Mouse (Mus musculus) kidney, postnatal 0 days (tissue): ENCODE measurements at regions not wholly inside any gene's neighbourhood (a gene's known extent, or its start where the extent isn't known, plus 50 kb on each side); places are given as distances from the start of the nearest gene placed in this dataset.

Experiments used
- ATAC-seq: fragments of 200-750 bp; cut with Nextera tagmentation; replicated peaks from 2 replicates; pipeline ENCODE4 v1.8.0; 2017; ENCODE audit warnings: low read depth, moderate number of reproducible peaks, moderate TSS enrichment, moderate library complexity; ENCODE audit not compliant: low FRiP score
- DNase-seq: peaks from one replicate; pipeline ENCODE4 v3.0.0-alpha.2; 2016; ENCODE audit warnings: low spot score
- H3K27ac ChIP-seq: fragments of 300-500 bp; sonication (generic); 2 replicates; pipeline ENCODE4 v1.5.1; 2014; ENCODE audit warnings: mild to moderate bottlenecking
- H3K27me3 ChIP-seq: fragments of 300-500 bp; sonication (generic); 2 replicates; pipeline ENCODE4 v1.6.1; 2014; ENCODE audit warnings: low read length, mixed read lengths; ENCODE audit not compliant: insufficient read depth
- H3K36me3 ChIP-seq: fragments of 300-500 bp; sonication (generic); 2 replicates; pipeline ENCODE4 v1.6.1; 2014; ENCODE audit warnings: low read length, mixed read lengths; ENCODE audit not compliant: insufficient read depth
- H3K4me1 ChIP-seq: fragments of 300-500 bp; sonication (generic); replicated peaks from 2 replicates; pipeline ENCODE4 v1.6.1; 2014; ENCODE audit warnings: antibody characterized with exemption, low read length, mixed read lengths; ENCODE audit not compliant: insufficient read depth
- H3K4me2 ChIP-seq: fragments of 300-500 bp; sonication (generic); 2 replicates; pipeline ENCODE4 v1.6.1; 2014; ENCODE audit warnings: mild to moderate bottlenecking, low read length, moderate library complexity, mixed read lengths
- H3K4me3 ChIP-seq: fragments of 300-500 bp; sonication (generic); replicated peaks from 2 replicates; pipeline ENCODE4 v1.5.1; 2014; ENCODE audit warnings: low read depth, low read length
- H3K9ac ChIP-seq: fragments of 300-500 bp; sonication (generic); 2 replicates; pipeline ENCODE4 v1.6.1; 2014; ENCODE audit warnings: low read depth, low read length
- H3K9me3 ChIP-seq: fragments of 300-500 bp; sonication (generic); replicated peaks from 2 replicates; pipeline ENCODE4 v1.6.1; 2016; ENCODE audit warnings: low read length, inconsistent platforms, mixed read lengths
- CTCF ChIP-seq: IDR thresholded peaks from 2 replicates; pipeline ENCODE4 v1.5.1; 2016; ENCODE audit warnings: antibody characterized with exemption, low read depth, mild to moderate bottlenecking, moderate library complexity
- WGBS: fragments of 180-500 bp; shearing (Covaris S2); extraction: QIAGEN DNeasy Blood & Tissue Kit; methylation state at CpG from one replicate; pipeline ENCODE4 v1.1.7; 2014; 5-methylcytosine and 5-hydroxymethylcytosine counted together

- 59% methylated on average over 3 of the region's 3 CpGs for whole genome bisulfite sequencing
- no peak for TF ChIP-seq CTCF
- Histone ChIP-seq H3K4me3 (no peak overlapping the region), H3K27me3 (no peaks in the 10 kb centered on the region), H3K27ac (no peak overlapping the region), H3K36me3 (no peaks in the 10 kb centered on the region), H3K9ac (no peak overlapping the region), H3K4me1 (no peaks in the 10 kb centered on the region), H3K9me3 (no peaks in the 10 kb centered on the region), H3K4me2 (no peak overlapping the region)
- DNase-seq (no peak), ATAC-seq (no peak)
Observed at GRCm38 (mm10) chr9:59232682-59233081, 58.7 kb upstream of the Adpgk start.

GRCm38 (mm10) chr9:59231947-59232346 is 59.4 kb upstream of the Adpgk start:
- Histone ChIP-seq H3K9ac (no peak overlapping the region), H3K4me2 (no peak overlapping the region), H3K36me3 (no peaks in the 10 kb centered on the region), H3K27ac (no peak overlapping the region), H3K9me3 (no peaks in the 10 kb centered on the region), H3K4me1 (no peaks in the 10 kb centered on the region), H3K27me3 (no peaks in the 10 kb centered on the region), H3K4me3 (no peak overlapping the region)
- ATAC-seq = no peak
- WGBS = 70% methylated on average over 7 of the region's 7 CpGs
- DNase-seq = peak; percentile 5
- TF ChIP-seq CTCF = no peak

GRCm38 (mm10) chr9:59231186-59231585 is 60.2 kb upstream of the Adpgk start:
- Histone ChIP-seq H3K4me3 (no peak overlapping the region), H3K27me3 (no peaks in the 10 kb centered on the region), H3K27ac (no peak overlapping the region), H3K4me1 (no peaks in the 10 kb centered on the region), H3K9me3 (no peaks in the 10 kb centered on the region), H3K36me3 (no peaks in the 10 kb centered on the region), H3K4me2 (no peak overlapping the region), H3K9ac (no peak overlapping the region)
- 76% methylated on average over 5 of the region's 5 CpGs for WGBS
- DNase-seq = no peak
- ATAC-seq = no peak
- no peak for TF ChIP-seq CTCF

GRCm38 (mm10) chr9:59230161-59230560 is 61.2 kb upstream of the Adpgk start:
- no peak for TF ChIP-seq CTCF
- Histone ChIP-seq H3K4me1 (no peaks in the 10 kb centered on the region), H3K9ac (no peak overlapping the region), H3K9me3 (no peaks in the 10 kb centered on the region), H3K4me2 (no peak overlapping the region), H3K4me3 (no peak overlapping the region), H3K27ac (no peak overlapping the region), H3K27me3 (no peaks in the 10 kb centered on the region), H3K36me3 (no peaks in the 10 kb centered on the region)
- 85% methylated on average over 5 of the region's 5 CpGs for WGBS
- DNase-seq = no peak
- no peak for ATAC-seq

GRCm38 (mm10) chr9:59227948-59228347 is 63.4 kb upstream of the Adpgk start:
- no peak for TF ChIP-seq CTCF
- no peak overlapping the region for H3K27ac ChIP-seq
- no peak overlapping the region for H3K9ac ChIP-seq
- ATAC-seq (no peak), DNase-seq (no peak)
- no peaks in the 10 kb centered on the region for H3K4me1 ChIP-seq
- no peak overlapping the region for H3K4me3 ChIP-seq
- H3K4me2 ChIP-seq = no peak overlapping the region
- H3K36me3 ChIP-seq = no peaks in the 10 kb centered on the region
- no peaks in the 10 kb centered on the region for H3K27me3 ChIP-seq
- H3K9me3 ChIP-seq = no peaks in the 10 kb centered on the region
- whole genome bisulfite sequencing = 78% methylated on average over 4 of the region's 4 CpGs

GRCm38 (mm10) chr9:59226361-59226760 is 65.0 kb upstream of the Adpgk start:
- WGBS = 85% methylated on average over 4 of the region's 4 CpGs
- Histone ChIP-seq H3K9me3 (no peaks in the 10 kb centered on the region), H3K27me3 (no peaks in the 10 kb centered on the region), H3K36me3 (no peaks in the 10 kb centered on the region), H3K4me2 (no peak overlapping the region), H3K4me3 (no peak overlapping the region), H3K27ac (no peak overlapping the region), H3K4me1 (no peaks in the 10 kb centered on the region), H3K9ac (no peak overlapping the region)
- ATAC-seq (no peak), DNase-seq (no peak)
- TF ChIP-seq CTCF = no peak

GRCm38 (mm10) chr9:59219277-59219676 is 72.1 kb upstream of the Adpgk start:
- no peaks in the 10 kb centered on the region for H3K27me3 ChIP-seq
- no peak for ATAC-seq

More at GRCm38 (mm10) chr9:59219277-59219676, 72.1 kb upstream of the Adpgk start:
- H3K36me3 ChIP-seq = no peaks in the 10 kb centered on the region
- no peak for DNase-seq
- WGBS = 77% methylated on average over 4 of the region's 4 CpGs
- no peak overlapping the region for H3K4me3 ChIP-seq
- no peak overlapping the region for H3K27ac ChIP-seq
- H3K4me1 ChIP-seq = no peaks in the 10 kb centered on the region
- H3K4me2 ChIP-seq = no peak overlapping the region
- H3K9ac ChIP-seq = no peak overlapping the region
- no peak for TF ChIP-seq CTCF
- H3K9me3 ChIP-seq = no peaks in the 10 kb centered on the region
